Mouse (Mus musculus): ENCODE results near the gene Gm49318. TPM values are rescaled to one million over a fixed set of nuclear protein-coding genes. Genes with fewer than 3 reads are reported as not detected.

The Gm49318 gene
- polyA plus RNA-seq, 2 experiments from 2014 or later = not detected

- no peak for ATAC-seq
Measured at GRCm38 (mm10) chr9:22028467-22028866, 42.6 kb downstream of the Gm49318 start.

GRCm38 (mm10) chr9:22024592-22024991, 46.5 kb downstream of the Gm49318 start:
- ATAC-seq = no peak

GRCm38 (mm10) chr9:22017208-22017825, 53.7 kb downstream of the Gm49318 start:
- no peak for ATAC-seq

DNA sequence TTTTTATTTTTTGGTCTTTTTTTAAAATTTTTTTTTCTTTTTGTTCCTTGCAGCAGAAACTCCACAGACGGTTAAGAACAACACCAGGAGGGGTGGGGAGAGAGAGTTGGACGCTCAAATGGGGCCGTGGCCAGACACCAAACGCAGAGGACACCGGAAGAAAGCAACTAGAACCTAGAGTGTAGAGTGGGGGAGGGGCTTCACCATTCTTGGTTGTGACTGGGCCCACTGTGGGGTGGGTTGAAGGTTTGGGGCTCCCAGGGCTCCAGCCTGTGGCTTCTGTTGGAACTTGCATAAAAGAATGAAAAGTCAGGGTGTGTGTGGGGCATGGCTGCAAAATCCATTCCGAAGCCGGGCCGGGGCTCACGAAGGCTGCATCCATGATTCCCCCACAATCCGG, 54.8 kb downstream of the Gm49318 start:
- no peak for ATAC-seq

DNA sequence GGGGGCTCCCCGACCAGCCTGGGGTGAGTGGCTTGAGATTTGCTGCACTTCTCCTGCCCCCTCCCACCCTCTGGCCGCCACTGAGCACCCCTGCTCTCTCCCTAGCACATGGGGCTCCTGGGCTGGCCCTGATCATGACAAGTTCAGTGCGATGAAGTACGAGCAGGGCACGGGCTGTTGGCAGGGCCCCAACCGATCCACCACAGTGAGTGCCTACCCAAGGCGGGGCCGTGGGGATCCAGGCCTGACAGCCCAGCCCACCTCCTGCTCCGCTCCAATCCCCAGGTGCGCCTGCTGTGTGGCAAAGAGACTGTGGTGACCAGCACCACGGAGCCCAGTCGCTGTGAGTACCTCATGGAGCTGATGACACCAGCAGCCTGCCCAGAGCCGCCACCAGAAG, 58.3 kb downstream of the Gm49318 start:
- ATAC-seq = no peak

DNA sequence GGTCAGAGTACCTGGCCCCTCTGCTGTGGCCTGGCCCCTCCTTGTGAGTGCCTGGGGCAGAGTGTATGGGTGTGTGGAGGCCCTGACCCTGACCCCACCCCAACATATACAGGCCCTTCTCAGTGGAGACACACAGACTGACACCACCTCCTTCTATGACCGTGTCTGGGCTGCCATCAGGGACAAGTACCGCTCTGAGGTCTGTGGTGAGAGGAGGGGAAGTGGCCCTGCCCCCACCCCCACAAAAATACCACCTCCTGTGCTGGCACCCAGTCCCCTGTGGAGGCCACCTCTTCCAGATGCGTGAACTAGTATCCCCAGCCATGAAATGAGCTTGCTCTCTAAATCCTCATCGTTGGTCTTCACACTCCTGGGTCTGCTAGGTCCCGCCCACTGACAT, 60.0 kb downstream of the Gm49318 start:
- ATAC-seq = no peak

- no peak for ATAC-seq
Measured at GRCm38 (mm10) chr9:22004546-22004945, 66.5 kb downstream of the Gm49318 start.

GRCm38 (mm10) chr9:22003163-22003554, 67.9 kb downstream of the Gm49318 start:
- ATAC-seq = peak; percentile 13

DNA sequence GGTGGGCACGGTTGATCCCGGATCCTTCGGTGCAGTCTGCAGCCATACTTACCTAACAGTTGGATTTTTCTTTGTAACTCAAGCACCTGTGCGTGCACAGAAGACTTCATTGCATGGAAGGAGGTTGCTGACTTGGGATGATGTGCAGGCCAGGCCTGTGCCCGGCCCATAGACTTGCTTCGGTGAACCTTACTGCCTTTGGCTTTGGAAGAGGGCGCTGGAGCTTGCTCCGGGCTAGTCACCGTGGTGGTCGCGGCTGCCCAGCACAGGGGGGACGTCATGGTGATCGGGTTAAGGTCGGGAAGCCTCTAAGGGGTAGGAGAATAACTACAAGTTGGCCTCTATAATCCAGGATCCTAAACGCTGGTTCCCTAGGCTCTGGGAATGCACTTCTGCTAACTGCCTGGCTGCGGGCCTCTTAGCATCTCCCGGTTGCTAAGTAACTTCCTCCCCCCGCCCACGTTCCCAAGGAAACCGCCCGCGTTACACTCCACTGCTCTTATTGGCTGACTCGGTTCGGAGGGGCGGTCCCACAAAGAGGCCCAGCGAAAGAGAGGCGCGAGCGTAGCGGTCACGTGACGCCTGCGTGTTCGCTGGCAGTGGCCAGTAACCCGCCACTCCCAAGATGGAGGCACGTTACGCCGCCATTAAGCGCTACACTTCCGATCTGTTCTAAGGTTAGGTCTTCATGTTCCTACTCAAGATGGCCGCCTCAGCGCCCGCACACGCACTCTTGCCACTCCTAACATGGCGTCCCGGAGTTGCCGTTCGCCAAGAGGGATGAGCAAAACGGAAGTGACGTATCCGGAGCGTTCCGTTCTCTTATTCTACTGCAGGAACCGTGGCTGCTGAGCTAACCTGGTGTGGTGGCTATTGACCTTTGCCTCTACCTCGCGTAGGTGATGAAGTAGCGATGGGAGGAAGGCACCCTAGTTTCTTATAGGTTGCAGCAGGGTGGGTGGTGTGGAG, 68.6 kb downstream of the Gm49318 start, which contains the start of the genes Ccdc151 and Prkcsh:
Gene Ccdc151, minus strand, starts transcription at position 441 of the 969 bp plus-strand sequence.
Gene Prkcsh, plus strand, starts transcription at position 613 of the 969 bp plus-strand sequence.
- ATAC-seq = peak; percentile 96

- ATAC-seq = no peak
Measured at GRCm38 (mm10) chr9:22001633-22002032, 69.4 kb downstream of the Gm49318 start.

GRCm38 (mm10) chr9:22000296-22000695, 70.8 kb downstream of the Gm49318 start:
- no peak for ATAC-seq

GRCm38 (mm10) chr9:21996178-21996867, 74.7 kb downstream of the Gm49318 start:
- ATAC-seq = no peak

- ATAC-seq = no peak
Measured at GRCm38 (mm10) chr9:21992227-21992626, 78.8 kb downstream of the Gm49318 start.

GRCm38 (mm10) chr9:21989230-21990110, 81.6 kb downstream of the Gm49318 start, which contains the start of gene Rgl3:
Gene Rgl3 (minus strand): TSS chr9:21989446.
- no peak for ATAC-seq

GRCm38 (mm10) chr9:21988421-21989101, 82.5 kb downstream of the Gm49318 start:
- ATAC-seq = no peak

DNA sequence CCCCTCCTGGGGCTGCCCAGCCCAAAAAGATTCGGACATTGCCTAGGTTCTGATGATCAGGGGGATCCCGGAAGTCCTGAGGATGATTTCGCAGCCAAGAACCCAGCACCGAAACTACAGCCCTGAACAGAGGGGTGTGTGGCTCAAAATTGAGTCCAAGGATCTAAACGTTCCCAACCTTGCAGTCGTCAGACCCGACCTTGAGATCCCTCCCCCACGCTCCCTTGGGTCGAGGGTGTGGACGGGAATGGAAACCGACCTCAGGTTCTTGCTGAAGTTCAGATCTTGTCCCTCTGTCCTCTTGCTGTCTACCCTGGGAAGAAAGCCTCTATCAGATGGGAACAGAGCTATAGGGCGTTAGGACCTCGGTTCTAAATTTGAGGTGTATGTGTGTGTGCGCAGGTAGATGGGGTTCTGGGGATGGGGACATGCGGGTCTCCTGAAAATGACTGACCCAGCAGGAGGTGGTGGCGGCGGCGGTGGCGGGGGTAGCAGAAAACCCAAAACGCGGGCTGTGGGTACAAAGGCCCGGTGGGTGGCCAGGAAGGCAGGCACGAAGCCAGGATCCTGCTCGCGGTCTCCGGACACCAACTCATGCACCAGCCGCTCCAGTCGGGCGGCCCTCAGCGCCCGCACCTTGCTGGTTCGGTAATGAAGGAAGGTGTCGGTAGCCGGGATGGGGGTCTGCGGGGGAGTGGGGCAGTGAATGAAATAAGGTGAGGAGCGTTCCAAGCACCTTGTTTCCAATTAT, 83.3 kb downstream of the Gm49318 start:
- ATAC-seq = no peak
